Mouse (Mus musculus): ENCODE measurements at regions not wholly inside any gene's neighbourhood (a gene's known extent, or its start where the extent isn't known, plus 50 kb on each side); places are given as distances from the start of the nearest gene placed in this dataset.

- H3K27ac ChIP-seq (ENCODE audit: insufficient read depth, low read length), result no peak overlapping the region
- TF ChIP-seq POLR2A (IDR thresholded peaks at IDR 0.05; ENCODE audit: extremely low read depth, insufficient read depth, low read length) (no peak), CTCF (IDR thresholded peaks at IDR 0.05; ENCODE audit: extremely low read depth, insufficient read depth, low read length) (no peak)
These were observed 547.0 kb downstream of the Etv1 start for GRCm38 (mm10) chr12:39326157-39326556.

DNA sequence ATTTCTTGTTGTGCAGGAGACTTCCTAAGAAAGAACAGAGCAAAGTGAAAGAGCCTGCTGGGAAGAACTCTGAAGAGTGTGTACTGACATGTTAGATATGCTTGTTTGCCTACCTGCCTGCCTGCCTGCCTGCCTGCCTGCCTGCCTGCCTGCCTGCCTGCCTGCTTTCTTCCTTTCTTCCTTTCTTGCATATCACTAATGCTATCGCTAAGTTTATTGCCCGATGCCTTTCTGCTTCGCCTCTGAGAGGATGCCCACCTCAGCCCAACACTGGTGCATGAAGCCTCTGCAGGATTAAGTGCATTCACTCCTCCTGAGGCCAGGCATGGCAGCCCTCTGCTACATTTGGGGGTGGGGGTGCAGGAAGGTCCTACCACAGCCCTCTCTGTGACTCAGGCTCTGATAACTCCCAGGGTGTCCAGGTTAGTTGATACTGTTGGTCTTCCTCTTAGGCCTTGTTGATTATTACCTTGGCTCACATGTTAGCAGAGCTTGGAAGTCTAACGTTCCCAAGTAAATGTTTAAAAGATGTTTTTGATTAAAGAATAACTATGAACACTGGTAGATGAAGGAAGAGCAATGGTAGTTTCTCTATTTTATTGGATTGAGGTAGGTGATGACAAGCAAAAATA, 547.6 kb downstream of the Etv1 start:
- H3K27ac ChIP-seq (ENCODE audit: insufficient read depth, low read length), result no peak overlapping the region
- no peak overlapping the region for H3K4me3 ChIP-seq (ENCODE audit: insufficient read depth, low read length)
- no peak for TF ChIP-seq CTCF (IDR thresholded peaks at IDR 0.05; ENCODE audit: extremely low read depth, insufficient read depth, low read length)
- TF ChIP-seq POLR2A (IDR thresholded peaks at IDR 0.05; ENCODE audit: extremely low read depth, insufficient read depth, low read length), result no peak
- H3K4me1 ChIP-seq (ENCODE audit: control insufficient read depth, insufficient read depth, low read length), result no peaks in the 10 kb centered on the region

More at GRCm38 (mm10) chr12:39326157-39326556, 547.0 kb downstream of the Etv1 start:
- no peaks in the 10 kb centered on the region for H3K4me1 ChIP-seq (ENCODE audit: control insufficient read depth, insufficient read depth, low read length)
- no peak overlapping the region for H3K4me3 ChIP-seq (ENCODE audit: insufficient read depth, low read length)

DNA sequence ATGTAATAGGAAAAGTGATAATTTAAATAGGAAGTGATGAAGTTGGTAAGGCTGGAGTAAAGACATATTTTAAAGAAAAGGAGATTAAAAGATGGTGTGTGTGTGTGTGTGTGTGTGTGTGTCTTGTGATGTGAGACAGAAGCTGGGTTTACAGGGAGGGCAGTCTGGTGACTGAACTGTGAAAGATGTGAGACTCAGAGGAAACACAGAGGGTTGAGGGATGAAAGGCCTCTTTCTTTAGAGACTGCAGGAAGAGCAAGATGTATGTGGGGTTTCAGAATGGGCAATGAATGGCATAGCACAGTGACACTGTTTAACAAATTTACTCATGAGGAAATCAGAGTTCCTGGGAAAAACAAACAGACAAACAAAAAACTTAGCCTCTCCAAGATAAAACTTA, 549.2 kb downstream of the Etv1 start:
- TF ChIP-seq POLR2A (IDR thresholded peaks at IDR 0.05; ENCODE audit: extremely low read depth, insufficient read depth, low read length), result no peak
- no peak for TF ChIP-seq CTCF (IDR thresholded peaks at IDR 0.05; ENCODE audit: extremely low read depth, insufficient read depth, low read length)
- H3K27ac ChIP-seq (ENCODE audit: insufficient read depth, low read length), result no peak overlapping the region

GRCm38 (mm10) chr12:39339101-39339538, 559.9 kb downstream of the Etv1 start:
- no peak overlapping the region for H3K4me3 ChIP-seq (ENCODE audit: insufficient read depth, low read length)
- H3K27ac ChIP-seq (ENCODE audit: insufficient read depth, low read length), result no peak overlapping the region
- H3K4me1 ChIP-seq (ENCODE audit: control insufficient read depth, insufficient read depth, low read length), result no peaks in the 10 kb centered on the region
- TF ChIP-seq CTCF (IDR thresholded peaks at IDR 0.05; ENCODE audit: extremely low read depth, insufficient read depth, low read length), result no peak
- TF ChIP-seq POLR2A (IDR thresholded peaks at IDR 0.05; ENCODE audit: extremely low read depth, insufficient read depth, low read length), result no peak

More for the DNA sequence above, 549.2 kb downstream of the Etv1 start:
- Histone ChIP-seq H3K4me3 (ENCODE audit: insufficient read depth, low read length) (no peak overlapping the region), H3K4me1 (ENCODE audit: control insufficient read depth, insufficient read depth, low read length) (no peaks in the 10 kb centered on the region)

DNA sequence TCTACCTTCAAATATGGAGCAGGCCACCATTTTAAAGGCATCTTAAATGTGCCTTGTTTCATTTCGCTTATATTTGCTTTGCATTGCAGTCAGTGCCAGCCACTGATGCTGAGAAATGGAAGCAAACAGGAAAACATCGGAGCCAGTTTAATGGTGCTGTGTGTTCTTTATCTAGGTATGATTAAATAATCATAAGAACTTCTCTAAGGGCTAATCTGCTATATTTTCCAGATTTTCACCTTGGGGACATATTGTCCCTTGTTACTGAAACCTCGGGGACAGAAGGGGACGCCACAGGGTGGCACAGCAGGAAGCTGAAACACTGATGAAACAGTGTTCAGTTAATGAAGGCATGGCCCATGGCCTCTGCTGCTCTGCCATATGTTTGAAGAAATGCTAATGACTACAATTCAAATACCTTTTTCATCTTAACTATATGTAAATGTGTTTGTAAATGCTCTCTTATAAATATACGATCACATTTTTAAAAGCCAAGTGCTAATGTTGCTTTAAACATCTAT, 562.6 kb downstream of the Etv1 start:
- H3K27ac ChIP-seq (ENCODE audit: insufficient read depth, low read length), result no peak overlapping the region
- TF ChIP-seq CTCF (IDR thresholded peaks at IDR 0.05; ENCODE audit: extremely low read depth, insufficient read depth, low read length), result no peak
- no peak for TF ChIP-seq POLR2A (IDR thresholded peaks at IDR 0.05; ENCODE audit: extremely low read depth, insufficient read depth, low read length)
- H3K4me1 ChIP-seq (ENCODE audit: control insufficient read depth, insufficient read depth, low read length), result no peaks in the 10 kb centered on the region
- no peak overlapping the region for H3K4me3 ChIP-seq (ENCODE audit: insufficient read depth, low read length)

GRCm38 (mm10) chr12:39342327-39342726, 563.1 kb downstream of the Etv1 start:
- H3K4me1 ChIP-seq (ENCODE audit: control insufficient read depth, insufficient read depth, low read length), result no peaks in the 10 kb centered on the region
- H3K4me3 ChIP-seq (ENCODE audit: insufficient read depth, low read length), result no peak overlapping the region
- H3K27ac ChIP-seq (ENCODE audit: insufficient read depth, low read length), result no peak overlapping the region
- TF ChIP-seq CTCF (IDR thresholded peaks at IDR 0.05; ENCODE audit: extremely low read depth, insufficient read depth, low read length) (no peak), POLR2A (IDR thresholded peaks at IDR 0.05; ENCODE audit: extremely low read depth, insufficient read depth, low read length) (no peak)

GRCm38 (mm10) chr12:39371480-39372245, 592.5 kb downstream of the Etv1 start:
- H3K27ac ChIP-seq (ENCODE audit: insufficient read depth, low read length), result no peak overlapping the region
- no peaks in the 10 kb centered on the region for H3K4me1 ChIP-seq (ENCODE audit: control insufficient read depth, insufficient read depth, low read length)
- TF ChIP-seq CTCF (IDR thresholded peaks at IDR 0.05; ENCODE audit: extremely low read depth, insufficient read depth, low read length) (no peak), POLR2A (IDR thresholded peaks at IDR 0.05; ENCODE audit: extremely low read depth, insufficient read depth, low read length) (no peak)
- no peak overlapping the region for H3K4me3 ChIP-seq (ENCODE audit: insufficient read depth, low read length)

DNA sequence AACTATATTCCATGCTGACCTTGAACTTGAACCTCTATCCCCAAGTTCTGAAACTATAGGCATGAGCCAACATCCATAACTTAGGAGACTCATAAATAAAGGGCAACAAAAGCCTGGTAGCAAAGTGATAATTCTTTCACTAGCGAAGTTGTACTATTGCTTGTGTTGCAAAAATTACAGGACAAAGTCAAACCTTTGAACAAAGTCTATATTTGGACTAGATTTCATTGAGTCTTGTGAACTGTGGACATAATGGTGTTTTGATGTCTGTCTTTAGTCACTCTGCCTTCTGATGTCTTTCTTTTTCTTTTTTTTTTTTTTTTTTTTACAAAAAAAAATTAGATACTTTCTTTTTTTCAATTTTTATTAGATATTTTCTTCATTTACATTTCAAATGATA, 594.5 kb downstream of the Etv1 start:
- no peak overlapping the region for H3K27ac ChIP-seq (ENCODE audit: insufficient read depth, low read length)
- no peak for TF ChIP-seq CTCF (IDR thresholded peaks at IDR 0.05; ENCODE audit: extremely low read depth, insufficient read depth, low read length)
- no peak for TF ChIP-seq POLR2A (IDR thresholded peaks at IDR 0.05; ENCODE audit: extremely low read depth, insufficient read depth, low read length)
- no peaks in the 10 kb centered on the region for H3K4me1 ChIP-seq (ENCODE audit: control insufficient read depth, insufficient read depth, low read length)
- H3K4me3 ChIP-seq (ENCODE audit: insufficient read depth, low read length), result no peak overlapping the region

Data from cortical plate, adult 2 months (tissue).